Mouse (Mus musculus) ES-CJ7 (cell line): ENCODE measurements around the gene Itga10.
"Not testable (repeated sequence)": the region's sequence is repeated elsewhere in the genome, so short reads cannot be mapped to it uniquely, and the experiment has no call there.

Source experiments
- DNase-seq: peaks from one replicate; pipeline ENCODE4 v3.0.0; 2011; ENCODE audit warnings: low read depth, low spot score

Itga10 gene

GRCm38 (mm10) chr3:96645018-96645649 lies at the start of gene Itga10:
Gene Itga10, plus strand, starts transcription at chr3:96645584.
- DNase-seq: peak; percentile 43

GRCm38 (mm10) chr3:96595661-96596060 lies 49.7 kb upstream of the Itga10 start:
- DNase-seq: no peak

- DNase-seq: no peak
Measured at GRCm38 (mm10) chr3:96596228-96596707, 49.1 kb upstream of the Itga10 start, which contains the start of gene Ankrd34a. Gene Ankrd34a, plus strand, starts transcription at chr3:96596636.

- no peak for DNase-seq
Measured at GRCm38 (mm10) chr3:96596855-96597254, 48.5 kb upstream of the Itga10 start.

GRCm38 (mm10) chr3:96597435-96597891 lies 47.9 kb upstream of the Itga10 start:
- no peak for DNase-seq

GRCm38 (mm10) chr3:96598156-96599068 lies 47.0 kb upstream of the Itga10 start:
- DNase-seq: peak; percentile 52

GRCm38 (mm10) chr3:96599069-96599393 lies 46.4 kb upstream of the Itga10 start:
- DNase-seq: no peak

- no peak for DNase-seq
Measured at GRCm38 (mm10) chr3:96599411-96599810, 46.0 kb upstream of the Itga10 start.

GRCm38 (mm10) chr3:96600639-96601250 lies 44.6 kb upstream of the Itga10 start, which contains the start of gene Lix1l:
Gene Lix1l, plus strand, starts transcription at chr3:96601149.
- peak; percentile 98 for DNase-seq

- DNase-seq: no peak
Measured at GRCm38 (mm10) chr3:96601251-96601787, 44.1 kb upstream of the Itga10 start.

GRCm38 (mm10) chr3:96601941-96602703 lies 43.3 kb upstream of the Itga10 start:
- DNase-seq: no peak

- no peak for DNase-seq
Measured at GRCm38 (mm10) chr3:96602704-96603084, 42.7 kb upstream of the Itga10 start.

- DNase-seq: no peak
Measured at GRCm38 (mm10) chr3:96603311-96603710, 42.1 kb upstream of the Itga10 start.

- not testable (repeated sequence) for DNase-seq
Measured at GRCm38 (mm10) chr3:96606007-96606406, 39.4 kb upstream of the Itga10 start.

- DNase-seq: no peak
Measured at GRCm38 (mm10) chr3:96606618-96607017, 38.8 kb upstream of the Itga10 start.

GRCm38 (mm10) chr3:96617941-96618340 lies 27.4 kb upstream of the Itga10 start:
- DNase-seq: no peak

- peak; percentile 57 for DNase-seq
Measured at GRCm38 (mm10) chr3:96623201-96623600, 22.2 kb upstream of the Itga10 start.

GRCm38 (mm10) chr3:96629729-96630600 lies 15.4 kb upstream of the Itga10 start, which contains the start of gene Rbm8a:
Gene Rbm8a, plus strand, starts transcription at chr3:96629933.
- DNase-seq: peak; percentile 99

GRCm38 (mm10) chr3:96632058-96632457 lies 13.3 kb upstream of the Itga10 start:
- no peak for DNase-seq

GRCm38 (mm10) chr3:96634015-96634414 lies 11.4 kb upstream of the Itga10 start:
- no peak for DNase-seq
